Comparison of ENCODE assay signal across 8 mouse cellular contexts in the genomic region with DNA sequence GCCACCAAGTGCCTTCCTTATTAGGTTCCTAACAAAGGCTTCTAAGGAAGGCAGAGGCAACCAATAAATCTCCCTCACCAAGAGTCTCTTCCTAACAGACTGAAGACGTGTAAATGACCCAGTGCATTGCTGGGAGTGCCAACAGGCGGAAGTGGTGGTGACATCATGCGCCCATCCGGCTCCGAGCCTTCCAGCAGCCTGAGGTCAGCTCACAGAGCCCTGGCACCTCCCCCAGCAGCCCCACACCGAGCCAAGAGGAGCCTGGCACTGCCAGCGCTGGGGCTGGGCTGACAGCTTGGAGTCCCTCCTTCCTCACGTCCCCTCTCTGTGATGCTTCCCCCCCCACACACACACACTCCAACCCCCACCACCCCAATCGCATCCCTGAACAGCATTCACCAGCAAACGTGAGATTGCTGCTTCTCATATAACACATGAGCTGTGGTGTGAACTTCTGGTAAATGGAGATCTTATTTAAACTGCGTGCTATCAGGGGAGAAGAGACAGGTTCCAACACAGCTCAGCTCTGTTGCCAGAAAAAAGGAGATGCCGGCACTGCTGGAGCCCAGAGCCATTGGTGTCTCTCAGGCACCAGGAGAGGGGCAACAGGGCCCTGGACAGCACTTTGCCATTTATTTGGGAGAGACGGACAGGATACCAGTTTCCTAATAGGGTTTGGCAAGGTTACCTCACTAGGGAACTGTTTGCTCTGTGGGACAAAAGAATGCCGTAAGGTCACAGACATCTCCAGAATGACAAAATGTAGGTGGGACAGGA. TPM values are rescaled to one million over a fixed set of nuclear protein-coding genes. Genes with fewer than 3 reads are reported as not detected.
DNase-seq lines count a peak whose midpoint lies in the region; TF ChIP-seq lines count a peak whose summit lies in the region.

No protein-coding gene starts in this region.

- H3K27ac ChIP-seq in embryonic fibroblast, embryonic 13.5 days (ENCODE audit: insufficient read depth, low read length) = peak overlapping the region; percentile 97

- no peak for TF ChIP-seq CTCF in embryonic fibroblast, embryonic 13.5 days (IDR thresholded peaks at IDR 0.05; ENCODE audit: borderline replicate concordance, insufficient read depth, low read length)
- TF ChIP-seq CTCF in lung, adult 2 months (IDR thresholded peaks at IDR 0.05; ENCODE audit: insufficient read depth, low read length) = no peak

- H3K4me3 ChIP-seq in embryonic fibroblast, embryonic 13.5 days (ENCODE audit: insufficient read depth, low read length) = no peak overlapping the region
- H3K4me3 ChIP-seq in lung, adult 2 months (replicated peaks; ENCODE audit: extremely low read depth, low read depth, low read length) = no peak overlapping the region

- no peak for TF ChIP-seq POLR2A in embryonic fibroblast, embryonic 13.5 days (IDR thresholded peaks at IDR 0.05; ENCODE audit: low read depth, low read length)
- no peak for TF ChIP-seq POLR2A in lung, adult 2 months (IDR thresholded peaks at IDR 0.05; ENCODE audit: borderline replicate concordance, extremely low read depth, low read depth, low read length)

- H3K4me1 ChIP-seq in embryonic fibroblast, embryonic 13.5 days (ENCODE audit: control insufficient read depth, insufficient read depth, low read length) = peaks cover 46% of the 10 kb centered on the region
- peaks cover 8% of the 10 kb centered on the region; the same call in 1 of the 2 replicates for H3K4me1 ChIP-seq in lung, adult 2 months (ENCODE audit: control insufficient read depth, insufficient read depth, low read length)

- DNase-seq in Muller cell, postnatal 12 days (ENCODE audit: inconsistent ontology term) = peak; percentile 91
- DNase-seq in adrenal gland, postnatal 36 days = peak; percentile 63 to 73
- DNase-seq in heart, postnatal 4 days = peak; percentile 89
- peak; percentile 53 to 77 for DNase-seq in layer of hippocampus, adult 18-20 months (ENCODE audit: low spot score in 2 of 2)
- DNase-seq in lung, adult 2 months = peak; percentile 36
- DNase-seq in ovary, postnatal 36 days (ENCODE audit: low spot score) = peak; percentile 50
- no peak for DNase-seq in embryo, embryonic 10.5 days (ENCODE audit: low spot score)

- WGBS in lung, adult 2 months = 19% methylated on average over 14 of the region's 14 CpGs

RNA-seq across cellular contexts. Expression of a gene that starts 14.3 kb away (rescaled TPM):
- total RNA-seq in adrenal gland, postnatal 36 days (2021) = 1 to 10 TPM; 5.9 to 8.3 TPM
- polyA plus RNA-seq in embryonic fibroblast, embryonic 13.5 days (2011; ENCODE audit: insufficient read length, low read depth, missing spikeins) = 101 and 119 TPM in 2 replicates
- total RNA-seq in heart, postnatal 4 days (2021) = 10 to 100 TPM; 42.1 to 43.3 TPM
- 10 to 100 TPM; 15.0 to 15.6 TPM for total RNA-seq in layer of hippocampus, adult 18-20 months (2021)
- 13.4 and 16.8 TPM in 2 replicates for polyA plus RNA-seq in lung, adult 2 months (2012; rRNA removed)
